Mouse (Mus musculus) megakaryocyte, embryonic 14.5 days (primary cell): Measurements from ENCODE around the gene Shb. TPM values are rescaled to one million over a fixed set of nuclear protein-coding genes. Genes with fewer than 3 reads are reported as not detected.
"Not testable (repeated sequence)": the region's sequence is repeated elsewhere in the genome, so short reads cannot be mapped to it uniquely, and the experiment has no call there.

Experiments
- H3K27me3 ChIP-seq: replicated peaks from 2 replicates; pipeline ENCODE3; 2012; ENCODE audit warnings: inconsistent platforms
- H3K36me3 ChIP-seq: replicated peaks from 2 replicates; pipeline ENCODE3; 2012; ENCODE audit warnings: low read length, inconsistent platforms, mixed read lengths
- H3K4me1 ChIP-seq: 2 replicates; pipeline ENCODE4 v1.6.1; 2012; ENCODE audit warnings: inconsistent platforms
- H3K4me3 ChIP-seq: replicated peaks from 2 replicates; pipeline ENCODE3; 2012; ENCODE audit warnings: moderate library complexity, mild to moderate bottlenecking, inconsistent platforms
- H3K9me3 ChIP-seq: 2 replicates; pipeline ENCODE4 v1.6.1; 2012; ENCODE audit warnings: inconsistent platforms
- FLI1 ChIP-seq: IDR thresholded peaks from 2 replicates; pipeline ENCODE4 v1.6.1; 2012; ENCODE audit warnings: low read length, inconsistent platforms, mixed read lengths
- GATA1 ChIP-seq: IDR thresholded peaks from 3 replicates; pipeline ENCODE4 v1.6.1; 2012; ENCODE audit warnings: mixed read lengths, low read length, inconsistent platforms, borderline replicate concordance
- polyA plus RNA-seq: library from polyadenylated mRNA; stranded (reverse); fragments of >175 nt; gene quantifications from 2 replicates; pipeline ENCODE4 v1.2.3, GENCODE M21; 2012; ENCODE audit warnings: low replicate concordance; ENCODE audit not compliant: insufficient read depth

The Shb gene
- polyA plus RNA-seq, 1 experiment: 20.2 TPM

- Histone ChIP-seq H3K27me3 (peaks cover 3% of the 10 kb centered on the region), H3K9me3 (no peaks in the 10 kb centered on the region), H3K4me1 (peaks cover 43% of the 10 kb centered on the region), H3K4me3 (no peak overlapping the region), H3K36me3 (peaks cover 28% of the 10 kb centered on the region)
- TF ChIP-seq GATA1: no peak
- no peak for TF ChIP-seq FLI1
Measured at GRCm38 (mm10) chr4:45393658-45394057, 138.6 kb downstream of the Shb start.

DNA sequence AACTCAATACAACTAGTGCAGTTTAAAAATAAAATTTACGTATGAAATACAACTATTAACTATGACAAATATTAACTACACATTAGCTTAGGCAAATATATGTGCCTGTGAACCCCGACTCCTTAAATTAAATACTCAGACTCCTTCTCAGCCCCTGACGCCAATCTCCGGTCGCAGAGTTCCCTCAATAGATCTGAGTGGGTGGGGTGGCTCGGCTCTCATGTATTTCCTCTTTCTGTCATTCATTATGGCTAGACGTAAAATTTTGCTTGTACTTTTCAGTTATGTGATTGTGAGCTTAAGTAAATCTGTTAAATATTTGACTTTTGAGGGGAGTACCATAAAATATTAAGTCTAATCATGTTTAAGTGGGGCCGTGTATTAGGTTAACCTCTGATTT lies 139.3 kb downstream of the Shb start:
- H3K4me3 ChIP-seq: no peak overlapping the region
- no peaks in the 10 kb centered on the region for H3K9me3 ChIP-seq
- no peak for TF ChIP-seq FLI1
- no peak for TF ChIP-seq GATA1
- peaks cover 38% of the 10 kb centered on the region for H3K4me1 ChIP-seq
- peaks cover 3% of the 10 kb centered on the region for H3K27me3 ChIP-seq
- H3K36me3 ChIP-seq: peaks cover 21% of the 10 kb centered on the region

GRCm38 (mm10) chr4:45392572-45392971 lies 139.7 kb downstream of the Shb start:
- Histone ChIP-seq H3K9me3 (no peaks in the 10 kb centered on the region), H3K27me3 (peaks cover 3% of the 10 kb centered on the region), H3K4me1 (peaks cover 34% of the 10 kb centered on the region), H3K4me3 (no peak overlapping the region), H3K36me3 (peaks cover 17% of the 10 kb centered on the region)
- no peak for TF ChIP-seq FLI1
- TF ChIP-seq GATA1: no peak

DNA sequence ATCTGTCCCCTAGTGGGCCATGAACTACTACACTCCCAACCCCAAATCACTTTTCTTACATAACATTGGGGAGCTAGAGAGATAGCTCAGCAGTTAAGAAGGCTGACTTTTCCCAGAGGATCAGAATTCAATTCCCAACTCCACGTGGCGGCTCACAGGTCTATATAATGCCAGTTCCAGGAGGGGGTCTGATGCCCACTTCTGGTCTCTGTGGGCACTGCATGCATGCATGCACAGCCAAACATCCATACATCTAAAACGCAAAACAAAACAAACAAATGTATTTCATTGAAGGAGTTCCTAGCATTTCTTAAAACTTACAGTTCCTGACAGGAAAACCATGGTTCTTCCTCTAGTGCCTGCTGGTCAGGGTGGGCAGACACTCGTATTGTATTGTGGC lies 140.2 kb downstream of the Shb start:
- Histone ChIP-seq H3K4me3 (no peak overlapping the region), H3K27me3 (peaks cover 3% of the 10 kb centered on the region), H3K4me1 (peaks cover 30% of the 10 kb centered on the region), H3K36me3 (peaks cover 13% of the 10 kb centered on the region), H3K9me3 (no peaks in the 10 kb centered on the region)
- TF ChIP-seq FLI1: no peak
- no peak for TF ChIP-seq GATA1

GRCm38 (mm10) chr4:45387296-45387695 lies 145.0 kb downstream of the Shb start:
- H3K27me3 ChIP-seq, H3K36me3 ChIP-seq, H3K4me3 ChIP-seq, H3K9me3 ChIP-seq, H3K4me1 ChIP-seq: not testable (repeated sequence)

DNA sequence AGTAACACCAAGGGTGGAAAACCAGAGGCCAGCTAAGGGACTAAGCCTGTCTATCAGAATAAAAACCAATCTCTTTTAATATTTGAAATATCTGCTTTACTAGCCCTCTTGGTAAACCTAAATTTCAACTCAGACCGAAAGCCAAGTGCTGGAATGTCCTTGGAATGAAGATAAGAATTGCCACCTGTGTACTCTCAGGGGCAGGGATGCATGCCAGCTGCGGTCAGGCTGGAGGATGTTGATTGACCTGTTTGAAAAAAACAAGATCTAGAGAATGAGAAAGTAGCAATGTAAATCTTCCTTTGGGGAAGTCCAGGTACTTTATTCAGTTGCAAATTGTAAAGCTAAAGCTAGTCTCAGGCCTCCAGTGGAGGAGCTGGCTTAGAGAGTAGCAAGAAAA lies 150.1 kb downstream of the Shb start:
- H3K4me1 ChIP-seq, H3K27me3 ChIP-seq, H3K9me3 ChIP-seq, H3K4me3 ChIP-seq: not testable (repeated sequence)
- H3K36me3 ChIP-seq: peaks cover 17% of the 10 kb centered on the region

- H3K4me3 ChIP-seq, H3K9me3 ChIP-seq, H3K27me3 ChIP-seq, H3K4me1 ChIP-seq: not testable (repeated sequence)
- H3K36me3 ChIP-seq: peaks cover 27% of the 10 kb centered on the region
Measured at GRCm38 (mm10) chr4:45380903-45381580, 151.2 kb downstream of the Shb start.

GRCm38 (mm10) chr4:45376573-45376972 lies 155.7 kb downstream of the Shb start:
- no peaks in the 10 kb centered on the region for H3K27me3 ChIP-seq
- no peaks in the 10 kb centered on the region for H3K9me3 ChIP-seq
- H3K4me1 ChIP-seq: no peaks in the 10 kb centered on the region
- H3K36me3 ChIP-seq: peaks cover 70% of the 10 kb centered on the region
- H3K4me3 ChIP-seq: no peak overlapping the region
- no peak for TF ChIP-seq GATA1

- no peaks in the 10 kb centered on the region for H3K27me3 ChIP-seq
- no peaks in the 10 kb centered on the region for H3K4me1 ChIP-seq
- H3K36me3 ChIP-seq: peaks cover 86% of the 10 kb centered on the region
- H3K9me3 ChIP-seq: no peaks in the 10 kb centered on the region
- TF ChIP-seq GATA1 (no peak), FLI1 (no peak)
- H3K4me3 ChIP-seq: no peak overlapping the region
Measured at GRCm38 (mm10) chr4:45374879-45375278, 157.4 kb downstream of the Shb start.

Other genes with a start within 250 kb of the Shb start
- 1.1 TPM in 1 of 2 replicates, not detected in the other for gene Trmt10b, start 235.3 kb downstream of the Shb start, polyA plus RNA-seq
- gene Dcaf10, start 190.4 kb downstream of the Shb start, polyA plus RNA-seq: 17.0 and 22.3 TPM in 2 replicates
- 37.8 and 55.4 TPM in 2 replicates for gene Exosc3, start 189.7 kb downstream of the Shb start, polyA plus RNA-seq
- gene Slc25a51, start 123.7 kb downstream of the Shb start, polyA plus RNA-seq: 8.3 and 8.6 TPM in 2 replicates